Mouse (Mus musculus) heart, postnatal 36 days (tissue): ENCODE data around the gene Clasrp. TPM values are rescaled to one million over a fixed set of nuclear protein-coding genes. Genes with fewer than 3 reads are reported as not detected.
"Not testable (repeated sequence)": the region's sequence is repeated elsewhere in the genome, so short reads cannot be mapped to it uniquely, and the experiment has no call there.

Experiments
- DNase-seq, 2 experiments: peaks; one replicate each; pipeline ENCODE4 v3.0.0; 2021 to 2022
- intact Hi-C: fragments of 180-260 bp; cut with DNase I; formaldehyde crosslinking; loops from one replicate; pipeline ENCODE4 v1.15.1; 2025
- total RNA-seq, 2 experiments: library from RNA; stranded (reverse); gene quantifications; 2 replicates each; pipeline ENCODE4 v1.2.3; 2021

The Clasrp gene
- total RNA-seq, 2 experiments from 2014 or later: 16.0 to 16.8 TPM

DNA sequence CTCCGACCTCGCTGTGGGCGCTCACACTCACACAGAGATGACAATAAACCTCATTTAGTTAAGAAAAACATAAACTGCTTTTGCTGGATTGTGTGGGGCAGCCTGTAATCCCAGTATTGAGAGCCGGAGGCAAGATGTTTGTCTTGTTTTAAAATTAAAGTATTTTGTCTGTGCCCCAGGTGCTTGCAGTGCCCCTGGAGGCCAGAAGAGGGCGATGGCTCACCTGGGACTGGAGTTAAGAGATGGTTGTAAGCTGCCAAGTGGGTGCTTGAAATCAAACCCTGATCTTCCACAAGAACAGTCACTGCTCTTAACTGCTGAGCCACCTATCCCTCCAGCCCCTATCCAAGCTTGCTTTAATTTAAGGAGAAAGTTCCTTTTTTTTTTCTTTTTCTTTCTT lies 6.7 kb upstream of the Clasrp start:
- no peak for DNase-seq
- intact Hi-C loops: no loop called here

DNA sequence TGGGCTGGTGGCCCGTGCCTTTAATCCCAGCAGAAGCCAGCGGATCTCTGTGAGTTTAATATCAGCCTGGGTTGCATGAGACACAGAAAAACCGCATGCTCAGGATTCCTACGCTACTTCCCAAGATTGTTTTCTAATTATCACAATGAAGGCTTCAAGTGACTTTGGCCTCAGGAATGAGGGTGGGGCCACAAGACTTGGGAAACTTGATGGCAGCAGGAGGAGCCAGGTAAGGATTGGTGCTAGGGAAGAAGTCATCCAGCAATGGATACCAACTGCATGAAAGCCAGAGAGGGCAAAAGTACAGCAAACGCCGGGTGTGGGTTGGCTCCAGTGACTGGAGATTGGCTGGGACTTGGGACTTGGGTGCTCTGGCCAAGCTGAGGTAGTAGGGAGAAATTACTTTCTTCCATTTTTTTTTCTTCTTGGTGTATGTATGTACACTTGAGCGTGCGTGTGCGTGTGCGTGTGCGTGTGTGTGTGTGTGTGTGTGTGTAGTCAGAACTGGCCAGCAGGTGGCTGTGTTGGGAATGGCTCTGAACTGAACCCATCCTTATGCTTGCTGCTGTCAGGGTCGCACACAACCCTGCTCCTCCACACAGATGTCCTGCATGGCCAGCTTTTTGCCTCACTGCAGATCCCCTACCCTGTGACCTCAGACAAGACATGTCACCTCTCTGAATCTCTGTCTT lies 5.5 kb upstream of the Clasrp start:
- intact Hi-C loops: no loop called here
- no peak for DNase-seq

DNA sequence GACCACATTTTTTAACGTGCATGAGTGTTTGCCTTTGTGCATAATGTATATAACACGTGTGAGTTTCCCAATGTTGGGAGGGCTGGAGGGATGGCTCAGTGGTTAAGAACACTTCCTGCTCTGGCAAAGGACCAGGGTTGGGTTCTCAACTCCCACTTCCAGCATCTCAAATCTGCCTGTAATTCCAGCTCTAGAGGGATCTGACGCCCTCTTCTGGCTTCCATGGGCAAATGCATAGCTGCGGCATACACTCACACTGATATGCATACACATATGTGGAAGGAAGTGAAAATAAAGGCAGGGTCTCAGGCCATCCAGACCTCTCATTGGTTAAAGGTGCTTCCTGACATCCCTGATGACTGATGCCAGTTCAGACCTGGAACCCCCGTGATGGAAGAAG lies 3.0 kb upstream of the Clasrp start:
- intact Hi-C loops: no loop called here
- no peak for DNase-seq

DNA sequence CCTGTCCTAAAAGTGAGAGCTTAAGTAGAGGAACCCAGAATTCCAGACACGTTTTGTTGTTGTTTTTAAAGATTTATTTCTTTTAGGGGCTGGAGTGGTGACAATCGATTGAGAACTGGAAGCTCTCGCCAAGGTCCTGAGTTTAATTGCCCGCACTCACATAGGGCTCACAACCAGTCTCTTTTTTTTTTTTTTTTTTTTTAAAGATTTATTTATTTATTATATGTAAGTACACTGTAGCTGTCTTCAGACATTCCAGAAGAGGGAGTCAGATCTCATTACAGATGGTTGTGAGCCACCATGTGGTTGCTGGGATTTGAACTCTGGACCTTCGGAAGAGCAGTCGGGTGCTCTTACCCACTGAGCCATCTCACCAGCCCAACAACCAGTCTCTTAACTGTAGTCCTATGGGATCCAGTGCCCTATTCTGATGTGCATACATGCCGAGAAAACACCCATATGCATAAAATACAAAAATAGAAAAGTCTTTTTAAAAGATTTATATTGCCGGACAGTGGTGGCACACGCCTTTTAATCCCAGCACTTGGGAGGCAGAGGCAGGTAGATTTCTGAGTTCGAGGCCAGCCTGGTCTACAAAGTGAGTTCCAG lies 424 bp upstream of the Clasrp start:
- intact Hi-C loops, DNase-seq: not testable (repeated sequence)

DNA sequence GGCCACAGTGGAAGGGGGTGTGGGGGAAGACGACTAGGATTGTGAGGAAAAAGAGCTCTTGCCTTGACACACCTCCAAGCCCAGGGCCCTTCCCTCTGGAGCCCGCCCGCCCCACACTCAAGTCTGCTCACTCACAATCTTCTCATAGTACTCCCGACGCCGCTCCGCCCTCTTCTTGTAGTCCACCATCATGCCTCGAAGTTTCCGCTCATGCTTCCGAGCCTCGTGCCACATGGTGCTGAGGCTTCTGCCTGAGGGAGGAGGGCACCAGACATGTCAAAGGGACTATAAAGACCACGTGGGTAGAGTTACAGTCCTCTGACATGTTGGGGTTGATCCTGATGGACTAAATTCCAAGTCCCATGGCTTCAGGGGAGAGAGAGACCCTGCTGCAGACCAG lies 1.2 kb downstream of the Clasrp start:
- intact Hi-C loops: no loop called here
- DNase-seq: no peak

DNA sequence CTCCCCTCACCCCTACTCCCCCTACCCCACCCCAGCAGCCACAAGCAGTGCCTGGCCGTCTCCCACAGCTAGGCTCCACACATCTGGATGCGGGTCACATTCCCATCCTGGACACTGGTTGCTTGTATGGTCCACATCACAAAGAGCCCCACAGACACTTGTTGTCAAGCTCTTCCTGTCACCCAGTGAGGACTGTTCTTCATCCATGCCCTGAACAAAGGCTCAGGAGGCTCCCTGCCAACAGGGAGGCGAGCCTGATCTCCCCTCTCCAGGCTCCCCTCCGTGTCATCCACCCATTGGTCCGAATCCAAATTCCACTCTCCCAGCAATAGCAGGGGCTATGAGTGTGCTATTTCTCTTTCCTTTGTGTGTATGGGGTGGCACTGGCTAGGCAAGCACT lies 3.7 kb downstream of the Clasrp start:
- no peak for DNase-seq
- intact Hi-C loops: no loop called here

DNA sequence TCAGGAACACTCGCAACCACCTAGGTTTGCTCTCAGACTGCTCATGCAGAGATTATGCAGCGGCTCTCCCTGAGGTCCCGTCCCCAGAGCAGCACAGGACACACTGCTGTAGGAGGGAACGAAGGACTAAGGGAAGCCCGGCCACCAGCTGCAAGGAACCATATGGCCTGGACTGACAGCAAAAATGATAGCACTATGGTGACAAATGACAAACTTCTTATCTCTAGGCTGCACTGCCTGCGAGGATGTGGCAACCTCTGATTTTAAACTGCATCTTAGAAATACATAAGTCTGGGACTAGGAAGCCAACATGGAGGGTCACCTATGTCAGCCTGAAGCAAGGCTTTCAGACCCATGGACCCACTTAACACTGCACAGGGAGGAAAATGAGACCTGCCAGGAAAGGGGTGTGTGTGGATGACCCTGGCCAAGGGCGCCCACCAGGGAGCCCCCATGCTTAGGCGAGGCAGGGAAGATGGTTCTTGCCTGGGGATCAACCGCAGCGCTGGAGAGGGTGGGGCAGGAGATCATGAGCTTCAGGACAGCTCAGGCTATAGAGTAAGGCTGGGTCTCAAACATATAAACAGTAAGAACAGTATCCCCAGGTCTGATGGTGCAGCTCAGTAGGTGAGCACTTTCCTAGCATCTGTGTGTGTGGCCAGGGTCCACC lies 11.1 kb downstream of the Clasrp start:
- DNase-seq: no peak
- intact Hi-C loops: loop anchor here (5.0 kb wide), 1 partner anchor 186 kb away; no protein-coding TSS in a partner anchor

DNA sequence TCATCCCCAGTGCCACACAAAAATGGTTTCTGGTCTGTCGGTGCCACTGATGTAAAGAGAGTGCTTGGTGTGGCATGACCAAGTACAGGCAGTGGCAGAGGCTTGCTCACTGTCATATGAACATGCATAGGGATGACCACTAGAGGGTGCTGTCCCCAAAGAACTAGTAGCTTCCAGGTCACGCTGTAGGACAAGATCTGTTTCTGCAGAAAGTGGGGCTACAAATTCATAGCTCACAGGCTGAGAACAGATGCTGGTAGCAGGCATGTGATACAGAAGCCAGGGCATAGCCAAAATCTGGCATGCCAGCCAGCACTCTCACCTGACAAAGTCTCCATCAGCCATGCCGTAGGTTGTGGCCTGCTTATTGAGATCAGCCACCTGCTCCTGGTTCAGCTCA lies 14.4 kb downstream of the Clasrp start:
- DNase-seq: peak; percentile 69 to 74
- intact Hi-C loops: loop anchor here (2.0 to 5.0 kb wide), 2 partner anchors 29 to 183 kb away; no protein-coding TSS in a partner anchor

DNA sequence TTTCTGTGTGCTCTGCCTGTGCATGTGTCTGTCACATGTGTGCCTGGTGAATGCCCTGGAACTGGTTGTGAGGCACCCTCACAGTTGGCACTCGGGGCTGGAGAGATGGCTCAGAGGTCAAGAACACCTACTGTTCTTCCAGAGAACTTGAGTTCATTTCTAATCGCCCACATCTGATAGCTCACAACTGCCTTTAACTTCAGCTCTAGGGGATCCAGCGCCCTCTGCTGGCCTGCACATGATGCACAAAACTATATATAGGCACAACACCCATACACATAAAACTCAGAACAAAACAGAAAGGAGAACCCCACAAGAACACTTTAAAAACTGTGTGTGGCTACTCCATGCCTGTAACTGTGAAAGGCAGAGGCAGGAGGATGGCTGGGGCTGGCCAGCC lies 15.1 kb downstream of the Clasrp start:
- intact Hi-C loops: no loop called here
- peak; percentile 37 to 57 for DNase-seq

DNA sequence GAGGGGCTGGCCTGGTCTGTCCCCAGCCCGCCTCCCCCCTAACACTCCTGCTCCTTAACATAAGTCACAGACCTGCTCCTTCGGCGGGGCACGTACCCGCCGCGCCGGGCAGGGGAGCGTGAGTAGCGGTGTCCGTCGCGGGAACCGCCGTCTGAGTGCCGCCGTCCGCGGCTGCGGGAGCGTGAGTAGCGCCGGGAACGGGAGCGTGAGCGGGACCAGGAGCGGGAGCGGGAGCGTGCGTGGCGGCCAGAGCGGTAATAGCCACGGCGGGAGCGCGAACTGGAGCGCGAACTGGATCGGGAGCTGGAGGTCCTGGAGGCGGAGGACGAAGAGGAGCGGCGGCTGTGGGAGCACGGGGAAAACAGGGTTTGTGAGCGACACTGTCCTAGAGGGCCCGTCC lies 18.0 kb downstream of the Clasrp start:
- intact Hi-C loops: no loop called here
- DNase-seq: no peak

DNA sequence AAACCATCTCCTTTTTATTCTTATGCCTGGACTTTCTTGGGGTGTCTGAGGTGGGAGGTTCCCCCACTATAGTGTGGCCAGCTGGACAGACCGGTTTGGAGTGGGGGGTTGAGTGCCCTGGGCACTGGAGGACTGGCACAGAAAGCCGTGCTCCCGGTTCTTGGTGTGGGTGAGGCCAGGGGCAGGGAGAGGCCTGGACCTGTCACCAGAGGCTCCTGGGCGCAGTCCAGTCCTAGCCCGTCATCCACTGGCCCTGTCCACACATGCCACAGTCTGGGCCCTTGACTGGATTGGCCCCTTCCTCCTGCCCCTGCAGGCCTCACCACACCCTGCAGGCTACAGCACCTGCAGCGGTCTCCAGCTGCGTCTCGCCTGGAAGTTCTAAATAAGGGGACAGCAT lies 23.7 kb downstream of the Clasrp start:
- intact Hi-C loops: no loop called here
- DNase-seq: no peak

DNA sequence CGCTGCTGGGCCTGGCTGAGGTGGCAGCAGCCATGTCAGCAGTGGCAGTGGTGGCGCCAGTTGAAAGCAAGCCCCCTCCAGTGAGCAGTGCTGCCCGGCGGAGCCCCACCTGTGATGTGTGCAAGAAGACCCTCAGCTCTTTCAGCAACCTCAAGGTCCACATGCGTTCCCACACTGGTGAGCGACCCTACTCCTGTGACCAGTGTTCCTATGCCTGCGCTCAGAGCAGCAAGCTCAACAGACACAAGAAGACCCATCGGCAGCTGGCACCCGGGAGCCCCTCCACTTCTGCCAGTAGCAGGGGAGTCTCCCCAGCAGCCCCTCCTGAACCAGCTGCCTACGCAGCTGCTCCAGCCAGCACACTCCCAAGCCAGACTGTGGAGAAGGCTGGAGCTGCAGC lies 24.5 kb downstream of the Clasrp start:
- no peak for DNase-seq
- intact Hi-C loops: no loop called here

DNA sequence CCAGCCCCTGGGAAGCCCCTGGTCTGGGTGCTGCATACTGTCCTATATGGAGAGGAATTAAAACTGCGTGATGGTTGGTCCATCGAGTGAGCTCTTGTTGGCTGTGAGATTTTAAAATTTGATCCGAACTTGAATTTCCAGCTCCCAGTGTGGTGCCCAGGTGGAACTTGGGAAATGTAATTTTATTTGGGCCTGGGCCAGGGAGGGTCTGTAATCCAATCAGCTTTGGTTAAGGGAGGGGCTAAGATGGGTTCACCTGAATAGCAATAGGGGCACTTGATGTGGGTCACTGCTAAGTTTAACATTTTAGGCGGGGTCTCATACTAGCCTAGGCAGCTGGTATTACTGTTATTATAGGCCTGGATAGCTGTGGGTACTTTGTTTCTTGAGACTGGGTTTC lies 25.9 kb downstream of the Clasrp start:
- DNase-seq: no peak

DNA sequence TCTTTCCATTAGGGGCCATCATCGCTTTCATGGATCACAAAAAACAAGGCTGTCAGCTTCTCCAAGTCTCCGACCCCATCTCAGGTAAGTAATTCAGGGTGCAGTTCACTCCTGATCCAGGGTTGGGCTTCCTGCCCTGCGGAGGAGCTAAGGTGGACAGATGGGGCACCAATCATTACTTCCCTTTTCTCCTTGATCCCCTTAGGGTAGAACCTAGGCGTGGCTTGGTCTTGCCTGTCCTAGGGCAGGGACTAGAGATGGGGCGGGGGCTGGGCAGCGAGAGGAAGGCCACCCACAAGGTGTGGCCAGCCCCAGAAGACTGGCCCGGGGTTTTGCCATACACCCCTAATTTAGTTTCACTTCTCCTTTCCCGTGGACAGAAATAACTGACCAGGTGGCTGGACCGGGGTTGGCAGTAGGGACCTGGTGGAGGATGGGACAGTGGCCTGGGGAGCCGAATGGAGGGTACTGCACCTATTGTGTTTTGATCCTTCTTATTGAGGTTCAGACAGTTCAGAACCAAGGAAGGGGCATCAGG lies 26.3 kb downstream of the Clasrp start:
- intact Hi-C loops: no loop called here
- no peak for DNase-seq

More for the DNA sequence above, 25.9 kb downstream of the Clasrp start:
- intact Hi-C loops: no loop called here

DNA sequence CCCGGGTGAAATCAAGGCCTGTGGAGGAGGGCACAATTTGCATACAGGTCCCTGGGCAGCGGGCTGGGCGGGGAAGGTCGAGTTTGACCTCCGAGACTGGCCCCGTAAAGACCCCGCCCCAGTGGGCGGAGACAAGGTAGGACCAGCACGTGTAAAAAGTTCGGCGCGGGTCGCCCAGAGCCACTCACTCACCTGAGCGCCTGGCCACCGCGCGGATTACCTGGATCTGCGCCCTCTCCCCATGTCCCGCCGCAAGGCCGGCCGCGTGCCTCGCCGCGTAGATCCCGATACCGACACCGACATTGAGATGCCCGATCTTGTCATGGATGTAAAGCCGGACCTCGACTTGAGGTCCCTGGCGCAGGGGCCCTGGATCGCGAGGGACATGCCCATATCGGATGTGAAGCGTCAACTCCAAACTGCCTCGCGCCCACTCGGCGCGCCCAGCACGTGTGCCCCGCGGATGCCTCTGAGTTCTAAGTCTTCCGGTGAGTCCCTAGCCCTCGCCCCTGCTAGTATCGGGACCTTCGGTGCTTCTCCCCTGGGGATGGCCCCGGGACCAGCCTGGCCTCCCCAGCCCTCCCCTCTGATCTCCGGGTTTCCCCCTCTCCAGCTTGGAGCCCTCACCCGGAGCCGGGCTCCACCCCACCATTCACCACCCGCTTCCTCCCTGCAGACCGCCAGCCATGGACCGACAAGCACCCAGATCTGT lies 27.0 kb downstream of the Clasrp start, which contains the start of the genes Zfp296 and Gemin7:
Zfp296 (plus strand) TSS at position 147 of the 712 bp plus-strand sequence.
Gemin7 (minus strand) TSS at position 455 of the 712 bp plus-strand sequence.
- intact Hi-C loops: no loop called here
- DNase-seq: peak in 1 of 2 experiments; percentile 31

DNA sequence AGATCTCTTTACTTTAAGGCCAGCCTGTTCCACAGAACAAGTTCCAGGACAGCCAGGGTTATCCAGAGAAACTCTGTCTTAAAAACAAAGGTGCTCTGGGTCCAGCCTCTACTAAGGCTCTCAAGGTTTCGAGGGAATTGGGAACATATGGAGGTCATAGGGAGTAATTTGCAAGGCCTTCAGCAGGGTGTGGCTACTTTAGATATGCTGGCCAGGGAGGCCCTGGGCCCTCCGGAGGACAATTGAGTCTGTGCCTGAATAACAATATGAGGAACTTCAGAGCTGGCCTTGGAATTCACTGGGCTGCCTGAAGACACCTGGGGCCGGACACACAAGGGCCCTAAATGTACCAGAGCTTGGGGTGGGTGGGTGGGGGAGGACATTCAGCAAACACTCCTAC lies 28.7 kb downstream of the Clasrp start:
- intact Hi-C loops: no loop called here
- DNase-seq: no peak

DNA sequence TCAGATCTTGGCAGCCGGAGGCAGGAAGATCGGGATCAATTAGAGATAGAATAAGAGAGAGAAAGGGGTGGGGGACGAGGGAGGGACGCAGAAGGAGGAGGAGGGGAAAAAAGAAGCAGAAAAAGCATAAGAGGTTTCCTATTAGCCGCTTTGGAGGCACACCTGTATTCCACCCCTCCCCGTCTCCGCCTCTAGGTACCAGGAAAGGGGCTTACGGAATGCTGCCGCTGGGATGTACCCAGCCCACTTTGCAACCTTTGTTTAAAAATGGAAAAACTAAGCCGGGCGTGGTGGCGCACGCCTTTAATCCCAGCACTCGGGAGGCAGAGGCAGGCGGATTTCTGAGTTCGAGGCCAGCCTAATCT lies 30.5 kb downstream of the Clasrp start:
- DNase-seq: no peak
- intact Hi-C loops: loop anchor here (1.0 to 2.0 kb wide), 2 partner anchors 11 to 67 kb away; no protein-coding TSS in a partner anchor

DNA sequence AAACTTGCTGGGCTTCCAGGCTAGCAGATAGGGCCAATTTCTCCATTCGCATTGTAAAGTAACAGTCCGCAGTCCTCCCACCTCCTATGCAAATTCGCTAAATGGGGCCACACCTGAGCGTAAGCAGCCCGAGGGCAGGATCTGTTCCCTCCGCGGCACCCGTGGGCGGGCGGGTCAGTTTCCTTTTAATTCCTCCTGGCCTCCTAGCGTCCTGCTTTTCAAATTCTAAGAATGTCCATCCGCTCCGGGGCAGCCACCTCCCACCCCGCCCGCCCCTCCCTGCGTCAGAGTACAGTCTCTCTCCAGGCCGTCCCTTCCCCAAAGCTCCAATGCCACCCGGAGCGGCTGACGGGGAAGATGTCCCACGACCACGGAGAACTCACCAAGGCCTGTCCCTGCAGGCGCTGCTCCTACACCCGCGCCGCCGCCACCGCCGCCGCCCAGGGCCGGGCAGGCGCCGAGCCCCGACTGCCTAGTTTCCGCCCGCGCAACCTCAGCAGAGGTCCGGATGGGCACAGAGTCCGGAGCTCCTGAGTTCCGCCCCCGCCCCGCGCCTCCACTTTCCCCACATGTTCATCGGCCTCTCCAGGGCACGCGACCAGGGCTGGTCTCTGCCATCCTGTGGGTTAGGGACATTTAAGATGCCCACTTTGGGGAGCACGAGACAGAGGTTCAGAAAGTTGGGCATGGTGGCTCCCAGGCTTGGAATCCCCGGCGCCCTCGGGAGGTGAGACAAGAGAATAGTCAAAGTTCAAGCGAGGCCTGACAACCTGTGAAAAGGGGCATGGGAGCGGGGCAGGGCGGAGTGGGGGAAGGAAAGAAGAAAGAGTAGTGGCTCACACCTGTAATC lies 31.1 kb downstream of the Clasrp start:
- intact Hi-C loops: loop anchor here (1.0 to 2.0 kb wide), 2 partner anchors 11 to 66 kb away; no protein-coding TSS in a partner anchor

DNA sequence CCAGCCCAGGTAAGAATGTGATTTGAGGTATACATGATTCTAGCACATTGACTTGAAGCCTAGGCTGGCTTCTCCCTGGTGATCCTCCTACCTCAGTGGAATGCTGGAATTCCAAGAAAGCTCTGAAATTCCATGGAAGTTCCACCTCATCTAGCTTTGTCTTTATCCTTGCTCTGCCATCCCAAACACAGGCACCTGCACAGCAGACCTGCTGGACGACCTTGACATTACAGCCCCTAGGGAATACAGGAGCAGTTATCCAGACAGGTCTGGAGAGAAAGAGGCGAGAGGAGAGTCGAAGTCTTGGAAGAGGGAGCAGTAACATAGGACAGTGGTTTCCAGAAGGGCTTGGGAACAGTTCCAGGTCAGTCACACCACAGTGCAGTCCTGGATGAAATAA lies 34.6 kb downstream of the Clasrp start:
- intact Hi-C loops: no loop called here
- DNase-seq: no peak

More for the DNA sequence above, 31.1 kb downstream of the Clasrp start:
- peak; percentile 86 to 92 for DNase-seq

DNA sequence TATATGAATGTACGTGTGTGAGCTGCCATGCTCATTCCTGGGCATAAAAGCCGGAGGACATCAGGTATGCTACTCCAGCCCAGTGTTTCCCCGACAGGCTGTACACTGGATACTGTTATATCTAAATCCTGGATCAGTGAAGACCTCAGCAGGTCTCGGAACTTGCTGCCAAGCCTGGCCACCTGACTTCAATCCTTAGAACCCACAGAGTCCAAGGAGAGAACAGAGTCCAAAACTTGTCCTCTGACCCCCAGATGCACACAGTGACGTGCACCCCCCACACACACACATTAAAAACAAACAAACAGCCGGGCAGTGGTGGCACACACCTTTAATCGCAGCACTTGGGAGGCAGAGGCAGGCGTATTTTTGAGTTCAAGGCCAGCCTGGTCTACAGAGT lies 36.9 kb downstream of the Clasrp start:
- no peak for DNase-seq
- intact Hi-C loops: no loop called here
